Mouse (Mus musculus) left cerebral cortex, postnatal 10 days (tissue): ENCODE results near the gene Adgrf1. TPM values are rescaled to one million over a fixed set of nuclear protein-coding genes. Genes with fewer than 3 reads are reported as not detected.
A peak's percentile ranks its signal among the peaks of the same experiment; 100 is the strongest.

Experiments used
- DNase-seq, 2 experiments: peaks; one replicate each; pipeline ENCODE4 v3.0.0; 2021 to 2022; ENCODE audit warnings: low spot score in 2 of 2, mixed read lengths in 1 of 2; ENCODE audit errors: extremely low spot score in 1 of 2
- intact Hi-C: fragments of 180-260 bp; cut with DNase I; formaldehyde crosslinking; loops from one replicate; pipeline ENCODE4 v1.15.1; 2025
- total RNA-seq, 2 experiments: library from RNA; stranded (reverse); gene quantifications; 2 replicates each; pipeline ENCODE4 v1.2.3; 2021

Adgrf1 gene
- not detected for total RNA-seq

DNA sequence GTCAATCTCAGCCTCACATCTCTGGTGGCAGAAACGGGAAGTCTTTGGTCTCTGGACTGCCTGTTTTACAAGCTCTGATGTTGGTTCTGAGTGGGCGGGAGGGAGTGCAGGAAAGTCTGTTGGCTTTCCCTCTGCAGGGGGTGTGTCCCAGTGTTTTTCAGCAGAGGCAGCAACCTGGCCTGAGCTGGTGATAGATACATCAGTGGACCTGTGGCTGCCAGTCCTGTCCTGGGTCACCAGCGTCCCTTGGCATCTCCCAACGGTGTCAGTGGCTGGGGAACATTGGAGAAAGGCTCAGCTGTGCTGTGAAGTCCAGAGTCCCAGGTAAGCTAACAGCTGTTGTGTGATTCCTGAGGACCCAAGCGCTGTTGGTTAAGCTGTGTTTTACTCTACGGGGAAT is at the start of gene Adgrf1:
Gene Adgrf1 (plus strand): TSS at position 169 of the 400 bp plus-strand sequence.
- intact Hi-C loops: no loop called here

DNA sequence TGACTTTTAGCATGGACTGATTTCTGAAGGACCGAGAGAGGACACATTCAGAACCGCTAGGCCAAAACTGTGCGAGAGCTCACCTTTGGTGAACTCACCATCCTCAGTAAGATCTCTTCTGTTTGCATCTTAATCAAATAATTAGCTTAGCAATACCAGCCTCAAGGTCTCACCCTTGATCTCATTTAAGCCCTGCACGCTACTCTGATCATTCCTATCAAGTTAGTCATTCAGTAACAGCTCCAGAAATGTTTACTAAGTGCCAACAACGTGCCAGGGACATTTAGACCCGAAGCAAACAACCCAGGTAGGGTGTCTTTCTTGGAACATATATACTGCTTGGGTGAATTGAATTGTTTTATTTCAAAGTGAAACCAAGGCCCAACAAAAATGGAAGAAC is 44.0 kb upstream of the Adgrf1 start:
- DNase-seq: no peak
- intact Hi-C loops: loop anchor here (5.0 kb wide), 1 partner anchor 64 kb away; no protein-coding TSS in a partner anchor

More for the DNA sequence above, at the start of gene Adgrf1:
- DNase-seq: peak in 1 of 2 experiments; percentile 42

DNA sequence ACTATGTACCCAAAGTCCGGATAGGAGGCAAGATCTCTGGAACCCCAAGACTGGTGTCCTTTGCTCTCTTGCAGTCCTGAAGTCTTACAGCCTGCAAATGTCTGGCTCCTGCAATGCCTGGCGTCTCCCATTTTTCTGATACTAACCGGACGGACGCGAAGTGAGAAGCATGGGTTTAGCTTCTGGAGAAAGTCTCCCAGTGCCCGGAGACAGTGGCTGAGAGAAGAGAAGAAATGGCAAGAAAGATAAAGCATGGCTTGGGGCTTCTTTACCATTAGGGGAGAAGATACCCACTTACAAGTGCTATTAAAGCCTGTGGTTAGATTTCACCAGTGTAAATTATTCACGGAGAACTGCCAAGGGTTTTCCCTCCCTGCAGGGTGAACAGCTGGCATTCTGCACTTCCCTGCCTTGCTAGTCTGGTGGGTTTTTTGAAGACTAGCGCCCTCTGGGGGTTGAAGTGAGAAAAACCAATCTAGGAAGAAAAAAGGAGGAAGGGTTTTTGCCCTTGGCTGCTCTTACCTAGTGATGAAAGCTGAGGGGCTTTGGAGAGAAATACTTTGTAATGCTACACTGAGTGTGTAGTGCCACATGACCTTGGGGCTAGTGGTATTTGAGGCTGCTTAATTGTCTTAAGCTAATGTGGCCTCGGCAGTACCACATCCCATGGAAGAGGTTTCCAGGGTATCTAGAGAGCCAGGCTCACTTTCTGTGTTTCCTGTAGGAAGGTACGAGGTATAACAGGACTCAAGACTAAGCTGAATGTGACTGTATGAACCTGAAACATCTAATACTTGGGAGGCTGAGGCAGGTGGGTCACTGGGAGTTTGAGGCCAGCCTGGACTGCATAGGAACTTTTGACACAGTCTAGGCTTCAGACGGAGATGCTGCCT is 40.3 kb upstream of the Adgrf1 start:
- peak; percentile 73 to 77 for DNase-seq
- intact Hi-C loops: loop anchor here (2.0 to 5.0 kb wide), 2 partner anchors 68 to 213 kb away; partner anchors contain the start of gene Tnfrsf21

- intact Hi-C loops: no loop called here
These were observed 39.3 kb upstream of the Adgrf1 start for GRCm38 (mm10) chr17:43230821-43231220.

GRCm38 (mm10) chr17:43232769-43233168 is 37.4 kb upstream of the Adgrf1 start:
- no peak for DNase-seq
- intact Hi-C loops: no loop called here

More at GRCm38 (mm10) chr17:43230821-43231220, 39.3 kb upstream of the Adgrf1 start:
- no peak for DNase-seq

DNA sequence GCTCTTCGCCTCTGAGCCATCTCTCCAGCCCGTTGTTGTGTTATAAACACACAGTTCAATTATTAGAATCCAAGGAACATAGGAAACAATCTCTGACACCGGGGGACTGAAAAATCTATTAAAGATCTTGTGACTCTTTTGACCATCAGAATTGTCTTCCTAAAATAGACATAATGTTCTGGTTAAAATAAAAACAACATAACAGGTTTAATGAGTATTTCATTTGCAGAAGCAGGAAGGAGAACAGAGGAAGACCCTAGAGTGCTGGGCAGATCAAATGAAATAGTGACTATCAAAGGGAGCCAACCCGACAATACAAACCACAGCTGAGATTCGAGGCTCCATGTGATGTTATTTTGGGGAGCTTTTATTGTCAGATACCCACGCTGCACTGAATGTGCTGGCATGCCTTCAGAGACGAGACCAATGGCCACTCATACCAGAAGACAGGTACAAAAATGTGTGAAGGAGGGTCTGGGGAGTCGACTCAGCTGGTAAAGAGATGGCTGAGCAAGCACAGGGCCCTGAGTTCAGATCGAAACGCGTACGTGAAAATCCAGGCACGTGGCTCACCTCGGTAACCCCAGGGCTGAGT is 33.4 kb upstream of the Adgrf1 start:
- intact Hi-C loops: no loop called here
- no peak for DNase-seq

DNA sequence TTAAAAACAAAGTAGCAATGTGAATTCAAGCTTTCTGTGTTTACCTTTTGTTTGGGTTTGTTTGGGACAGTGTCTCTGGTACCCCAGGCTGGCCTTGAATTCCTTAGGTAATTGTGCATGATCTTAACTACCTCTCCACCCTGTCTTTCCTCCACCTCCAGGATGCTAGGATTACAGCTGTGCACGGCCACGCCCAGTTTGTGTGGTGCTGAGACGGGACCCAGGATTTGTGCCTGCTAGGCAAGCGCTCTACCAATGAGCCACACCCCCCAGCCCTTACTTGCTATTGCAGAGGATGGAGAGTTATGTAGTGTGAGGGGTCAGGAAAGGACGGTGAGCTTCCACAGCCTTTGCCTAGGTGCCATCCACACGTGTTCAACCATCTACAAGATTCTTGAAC is 31.1 kb upstream of the Adgrf1 start:
- no peak for DNase-seq
- intact Hi-C loops: no loop called here

DNA sequence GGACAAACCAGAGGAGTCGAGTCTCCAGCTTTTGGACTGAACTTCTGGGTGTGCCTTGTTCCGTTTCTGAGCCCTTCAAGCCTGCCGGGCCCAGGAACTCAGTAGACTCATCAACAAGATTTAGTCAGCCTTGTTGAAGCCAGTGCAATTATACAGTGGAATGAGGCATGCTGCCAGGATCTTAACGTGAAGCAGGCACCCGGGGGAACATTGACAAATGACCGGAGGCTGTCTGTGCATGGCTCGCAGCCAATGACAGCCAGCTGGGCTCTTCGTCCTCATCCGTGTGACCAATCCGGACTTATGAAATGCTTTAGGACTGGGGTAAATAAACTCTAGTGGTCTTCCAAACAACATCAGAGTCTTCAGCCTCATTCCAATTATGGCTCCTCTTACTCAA is 29.0 kb upstream of the Adgrf1 start:
- peak; percentile 34 to 85 for DNase-seq
- intact Hi-C loops: no loop called here

DNA sequence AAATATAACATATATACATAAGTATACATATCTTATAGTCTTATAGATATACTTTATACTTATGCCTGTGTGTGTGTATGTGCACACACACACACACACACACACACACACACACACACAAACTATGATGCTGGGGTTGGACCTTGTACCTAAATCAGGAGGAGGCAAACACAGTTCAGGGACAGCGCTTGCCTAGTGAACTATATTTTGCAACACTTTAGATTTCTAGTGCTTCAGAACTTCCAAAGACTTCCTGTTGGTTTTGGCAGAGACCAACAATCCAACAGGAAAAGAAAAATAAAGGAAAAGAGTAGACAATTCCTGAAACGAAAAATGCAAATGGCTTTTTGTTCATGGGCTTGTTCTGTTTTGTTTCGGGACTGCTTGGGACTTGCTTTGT is 27.5 kb upstream of the Adgrf1 start:
- DNase-seq: no peak
- intact Hi-C loops: no loop called here

DNA sequence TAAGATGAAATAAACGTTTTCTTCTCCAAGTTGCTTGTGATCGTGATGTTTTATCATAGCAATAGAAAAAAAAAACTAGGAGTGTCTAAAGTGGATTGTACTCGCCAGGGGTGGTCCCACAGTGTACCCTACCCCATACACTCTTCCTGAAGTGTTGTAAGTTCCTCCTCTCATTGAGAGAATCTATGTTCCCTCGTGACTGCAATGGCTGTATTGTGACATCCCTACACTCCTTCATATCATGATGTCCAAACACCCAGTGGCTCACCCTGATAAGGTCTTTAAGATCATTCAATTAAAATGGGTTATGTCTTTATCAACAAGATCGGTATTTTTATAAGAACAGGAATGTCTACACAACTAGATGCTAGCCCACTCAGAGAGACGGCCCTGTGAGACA is 24.8 kb upstream of the Adgrf1 start:
- DNase-seq: no peak

DNA sequence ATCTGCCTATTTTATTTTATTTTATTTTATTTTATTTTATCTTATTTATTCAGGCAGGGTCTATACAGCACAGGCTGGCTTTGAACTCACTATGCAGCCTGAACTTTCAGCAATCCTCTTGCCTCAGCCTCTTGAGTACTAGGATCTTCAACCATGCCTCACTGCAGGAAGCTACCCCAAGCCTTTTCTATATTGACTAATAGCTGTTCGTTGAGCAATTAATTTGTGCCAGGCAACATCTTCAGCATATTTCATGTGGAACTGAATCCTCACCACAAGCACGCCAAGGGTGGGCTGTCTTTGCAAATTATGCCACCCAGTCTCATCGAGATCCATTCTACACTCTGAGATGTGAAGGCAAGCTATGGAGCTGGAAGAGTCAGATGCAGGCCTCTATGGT is 22.9 kb upstream of the Adgrf1 start:
- DNase-seq: no peak

More for the DNA sequence above, 24.8 kb upstream of the Adgrf1 start:
- intact Hi-C loops: no loop called here

GRCm38 (mm10) chr17:43249645-43250044 is 20.5 kb upstream of the Adgrf1 start:
- DNase-seq: no peak
- intact Hi-C loops: no loop called here

More for the DNA sequence above, 22.9 kb upstream of the Adgrf1 start:
- intact Hi-C loops: no loop called here

DNA sequence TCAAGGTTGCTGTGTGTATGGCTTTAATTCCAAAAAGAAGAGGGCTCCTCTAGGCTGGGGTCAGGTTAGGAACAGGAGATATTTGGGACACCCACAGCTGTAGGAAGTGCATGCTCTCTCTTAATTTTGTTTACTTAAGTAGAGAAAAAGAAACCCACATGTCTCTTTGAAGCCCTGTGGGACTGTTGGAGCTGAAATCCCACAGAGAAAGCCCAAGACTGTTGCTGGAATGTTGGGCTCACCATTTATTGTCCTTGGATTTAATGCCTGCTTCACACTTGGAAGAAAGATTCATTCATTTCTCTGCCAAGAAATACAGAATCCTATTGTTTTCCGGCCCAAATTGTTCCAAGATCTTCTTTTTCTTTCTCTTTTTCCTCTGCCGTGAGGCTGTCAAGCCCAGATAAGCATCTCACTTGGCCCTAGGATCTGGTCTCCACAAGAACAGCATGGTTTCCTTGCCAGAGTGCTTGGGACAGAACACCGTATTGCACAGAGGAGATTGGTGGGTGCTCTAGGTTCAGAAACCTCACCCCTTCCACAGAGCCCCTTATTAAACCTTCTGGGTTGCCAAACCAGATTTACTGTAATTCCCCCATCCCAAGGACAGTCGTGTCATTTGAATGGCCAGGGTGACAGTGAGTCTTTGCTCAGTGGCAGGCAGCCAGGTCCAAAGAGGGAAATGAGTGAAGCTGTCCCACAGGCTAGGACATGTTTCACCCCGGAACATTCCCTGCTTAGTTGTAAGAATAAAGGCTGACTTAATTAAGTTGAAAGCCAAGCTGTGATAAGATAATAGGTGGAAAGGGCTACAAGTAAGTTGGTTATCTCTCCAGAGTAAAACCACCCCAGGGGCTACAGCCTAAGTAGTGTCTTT is 18.6 kb upstream of the Adgrf1 start:
- intact Hi-C loops: no loop called here
- peak in 1 of 2 experiments; percentile 50 for DNase-seq

- intact Hi-C loops: no loop called here
- DNase-seq: no peak
These were observed 17.3 kb upstream of the Adgrf1 start for GRCm38 (mm10) chr17:43252846-43253245.

- DNase-seq: no peak
- intact Hi-C loops: no loop called here
These were observed 15.9 kb upstream of the Adgrf1 start for GRCm38 (mm10) chr17:43254261-43254660.

- no peak for DNase-seq
- intact Hi-C loops: no loop called here
These were observed 13.5 kb upstream of the Adgrf1 start for GRCm38 (mm10) chr17:43256536-43257135.

DNA sequence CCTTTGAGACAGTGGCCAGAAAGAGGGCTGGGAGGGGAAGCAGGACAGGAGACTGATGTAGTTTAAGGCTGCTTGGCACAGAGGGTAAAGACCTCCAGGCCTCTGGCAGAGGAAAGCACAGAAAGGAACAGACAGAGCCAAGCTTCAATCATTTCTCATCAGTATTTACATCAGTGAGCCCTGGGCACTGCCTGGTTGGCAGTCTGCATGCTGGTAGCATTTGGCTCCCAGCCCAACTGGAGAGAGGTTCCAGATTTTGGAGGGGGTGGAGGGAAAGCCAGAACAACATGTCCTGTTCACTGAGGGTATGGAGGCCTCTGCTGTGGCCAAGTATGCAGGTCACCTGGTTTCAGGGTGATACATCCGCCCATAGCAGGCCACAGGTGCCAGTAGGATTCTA is 12.4 kb upstream of the Adgrf1 start:
- DNase-seq: peak in 1 of 2 experiments; percentile 24
- intact Hi-C loops: no loop called here

- DNase-seq: no peak
- intact Hi-C loops: no loop called here
These were observed 8.2 kb upstream of the Adgrf1 start for GRCm38 (mm10) chr17:43261937-43262336.

DNA sequence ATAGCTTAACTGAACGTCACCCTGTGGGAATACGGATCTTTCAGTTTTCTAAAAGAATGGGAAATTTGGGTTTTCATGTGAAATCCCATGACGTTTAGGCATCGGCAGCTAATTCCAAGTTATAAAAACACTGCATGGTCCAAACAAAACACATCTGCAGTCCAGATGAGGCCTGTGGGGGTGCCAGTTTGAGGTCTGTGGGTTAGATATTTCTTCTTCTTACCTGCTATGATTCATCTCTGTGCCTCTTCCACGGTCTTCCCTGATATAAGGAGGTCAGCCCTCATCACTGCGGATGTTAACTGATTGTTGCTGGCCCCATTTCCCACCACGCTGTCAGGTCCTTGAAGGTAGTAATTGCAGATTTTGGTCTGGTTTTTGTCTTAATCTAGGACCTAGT is 5.4 kb upstream of the Adgrf1 start:
- DNase-seq: no peak
- intact Hi-C loops: loop anchor here (1.0 to 5.0 kb wide), 2 partner anchors 196 to 343 kb away; no protein-coding TSS in a partner anchor
